Mouse (Mus musculus) small intestine, adult 2 months (tissue): ENCODE results near the gene Cpxm2.

Source experiments
- CTCF ChIP-seq: fragments of 200-500 bp; IDR thresholded peaks from 2 replicates; pipeline ENCODE4 v1.5.1; 2012; ENCODE audit warnings: low read depth, mild to moderate bottlenecking, control low read depth, inconsistent platforms, low read length, moderate library complexity, mixed read lengths; ENCODE audit not compliant: insufficient replicate concordance, insufficient read length; ENCODE audit errors: extremely low read depth
- POLR2A ChIP-seq: fragments of 200-500 bp; IDR thresholded peaks from 2 replicates; pipeline ENCODE4 v1.6.1; 2012; ENCODE audit warnings: low read depth, mild to moderate bottlenecking, control low read depth, inconsistent platforms, low read length, moderate library complexity

GRCm38 (mm10) chr7:131992873-131993272, 161.7 kb downstream of the Cpxm2 start:
- TF ChIP-seq POLR2A (no peak), CTCF (no peak)
